Mouse (Mus musculus) regulatory T cell (primary cell): ENCODE results near the gene Dnaic2.

Source experiments
- in situ Hi-C: fragments of 300-600 bp; cut with MboI, MseI; formaldehyde crosslinking; loops from one replicate; pipeline ENCODE4 v1.15.1; 2025; ENCODE audit warnings: high pct_unique_total_duplicates

The Dnaic2 gene

DNA sequence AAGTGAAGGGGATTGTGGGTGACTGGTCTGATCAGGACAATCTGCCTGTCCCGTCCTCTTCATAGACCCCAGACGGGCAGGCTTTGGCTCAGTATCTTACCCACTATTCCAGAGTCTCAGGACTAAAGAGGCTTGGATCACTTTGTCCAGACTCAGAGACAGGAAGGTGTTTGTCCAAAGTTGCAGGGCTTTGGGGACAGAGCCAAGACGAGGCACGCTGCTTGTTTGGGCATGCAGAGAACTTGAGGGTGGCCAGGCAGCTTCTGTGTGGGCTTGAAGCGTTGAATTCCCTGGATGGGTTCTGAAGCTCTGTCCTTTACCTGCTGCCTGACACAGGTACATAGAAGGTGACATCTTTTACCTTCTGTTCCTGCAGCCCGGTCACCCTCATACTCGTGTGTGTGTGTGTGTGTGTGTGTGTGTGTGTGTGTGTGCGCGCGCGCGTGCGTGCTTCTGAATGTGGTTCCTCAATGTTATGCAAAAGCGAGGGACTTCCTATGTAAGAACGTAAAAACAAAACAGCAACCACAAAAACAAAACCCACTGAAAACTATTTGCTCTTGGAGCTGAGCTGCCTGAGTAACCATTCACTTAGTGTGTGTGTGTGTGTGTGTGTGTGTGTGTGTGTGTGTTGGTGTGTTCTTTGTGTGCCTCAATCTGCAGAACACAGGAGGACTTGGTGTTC is 24.8 kb upstream of the Dnaic2 start:
- in situ Hi-C loops = no loop called here

DNA sequence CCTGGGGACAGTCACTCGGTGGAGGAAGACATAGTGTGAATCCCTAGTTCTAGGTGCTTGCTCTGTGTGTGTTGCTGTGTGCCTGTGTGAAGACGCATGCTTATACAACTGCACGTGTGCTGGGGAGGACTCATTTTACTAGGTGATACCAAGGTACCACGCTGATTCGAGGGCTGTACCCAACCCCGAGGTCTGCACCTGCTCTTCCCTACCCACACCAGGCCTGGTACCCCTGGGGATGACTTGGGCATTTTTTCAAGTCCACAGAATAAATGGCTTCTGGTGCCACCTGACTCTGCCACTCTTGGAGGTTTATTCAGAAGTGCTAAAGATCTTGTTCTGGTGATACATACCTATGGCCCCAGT is 24.2 kb upstream of the Dnaic2 start:
- in situ Hi-C loops = no loop called here

DNA sequence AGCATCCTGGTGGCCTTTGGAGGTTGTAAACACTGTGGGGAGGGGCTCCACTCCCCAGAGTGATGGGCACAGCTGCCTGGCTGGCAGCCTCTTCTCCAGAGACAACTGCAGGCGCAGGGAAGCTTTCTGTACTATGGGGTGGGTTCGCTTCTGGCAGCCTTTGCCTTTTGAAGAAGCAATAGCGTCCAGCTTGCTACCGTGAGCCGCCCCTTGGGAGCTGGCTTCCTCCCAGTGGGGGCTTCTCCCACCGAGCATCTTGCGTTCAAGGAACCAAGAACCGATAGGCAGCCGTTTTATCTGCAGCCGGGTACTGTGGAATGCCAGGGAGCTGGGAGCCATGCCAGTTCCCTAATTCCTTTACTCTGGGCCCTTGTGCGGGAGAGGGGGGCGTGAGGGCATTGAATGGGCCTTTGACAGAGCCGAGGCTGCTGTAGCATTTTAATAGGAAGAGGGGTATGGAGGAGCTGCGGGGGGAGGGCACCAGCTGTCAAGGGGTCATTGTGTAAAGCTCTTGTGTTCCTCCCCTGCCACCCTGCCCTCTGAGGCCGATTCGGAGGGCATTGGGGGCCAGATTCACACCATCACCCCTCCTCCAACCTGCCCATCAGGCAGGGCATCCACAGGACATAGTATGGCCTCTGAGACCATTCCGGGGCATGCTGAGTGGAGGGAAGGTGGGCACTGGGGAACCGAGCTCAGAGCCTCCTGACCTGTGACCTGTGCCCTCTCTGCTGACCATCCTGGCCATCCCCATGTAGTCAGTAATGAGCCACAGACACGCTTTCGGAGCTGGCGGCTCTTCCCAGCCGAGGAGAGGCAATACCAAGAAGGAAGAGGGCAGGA is 22.9 kb upstream of the Dnaic2 start:
- in situ Hi-C loops = no loop called here

DNA sequence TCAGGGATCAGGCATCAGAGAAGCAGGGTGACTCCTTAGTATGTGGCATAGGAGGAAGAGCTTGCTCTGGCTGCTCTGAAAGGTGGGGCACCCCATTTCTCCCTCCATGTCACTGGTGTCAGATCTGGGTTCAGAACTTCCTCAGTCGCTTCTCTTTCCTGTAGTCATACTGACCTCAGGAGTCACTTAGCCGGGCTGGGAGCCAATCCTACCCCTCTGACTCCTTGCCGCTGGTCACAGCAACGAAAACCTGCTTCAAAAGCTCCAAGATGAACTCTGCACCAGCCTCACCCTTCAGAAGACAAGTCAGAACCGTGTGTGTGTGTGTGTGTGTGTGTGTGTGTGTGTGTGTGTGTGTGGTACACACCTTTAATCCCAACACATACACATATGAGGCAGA is 20.9 kb upstream of the Dnaic2 start:
- in situ Hi-C loops = no loop called here

DNA sequence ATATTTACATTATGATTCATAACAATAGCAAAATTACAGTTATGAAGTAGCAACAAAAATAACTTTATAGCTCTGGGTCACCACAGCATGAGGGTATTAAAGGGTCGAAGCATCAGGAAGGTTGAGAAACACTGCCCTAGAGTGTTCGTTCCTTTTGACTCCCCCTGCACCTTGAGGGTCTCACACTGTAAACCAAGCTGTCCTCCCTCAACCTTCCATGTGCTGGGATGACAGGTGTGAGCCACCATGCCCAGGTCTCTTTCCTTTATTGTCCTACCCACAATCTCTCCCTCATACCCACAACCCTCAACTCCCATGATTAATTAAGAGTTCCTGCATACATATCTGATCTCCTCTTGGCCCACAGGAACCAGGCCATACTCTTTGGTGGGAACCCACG is 15.8 kb upstream of the Dnaic2 start:
- in situ Hi-C loops = no loop called here

DNA sequence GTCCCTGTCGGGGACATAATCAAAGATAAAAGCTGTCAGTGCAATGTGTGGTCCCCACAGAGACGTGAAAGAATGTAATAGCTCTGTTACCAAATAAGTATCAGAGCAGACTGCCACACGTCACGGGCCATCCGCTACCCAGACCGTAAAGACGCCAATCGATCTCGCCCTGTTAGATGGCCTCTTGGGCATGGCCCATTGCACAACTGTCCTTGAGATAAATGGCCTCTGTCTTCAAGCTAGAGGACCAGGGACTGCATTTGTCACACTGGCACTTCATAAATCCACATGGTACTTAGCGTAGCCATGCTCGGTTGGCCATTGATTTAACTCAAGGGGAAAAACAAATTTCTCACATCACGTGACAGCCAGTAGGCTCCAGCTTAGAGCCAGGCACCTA is 15.3 kb upstream of the Dnaic2 start:
- in situ Hi-C loops = no loop called here

DNA sequence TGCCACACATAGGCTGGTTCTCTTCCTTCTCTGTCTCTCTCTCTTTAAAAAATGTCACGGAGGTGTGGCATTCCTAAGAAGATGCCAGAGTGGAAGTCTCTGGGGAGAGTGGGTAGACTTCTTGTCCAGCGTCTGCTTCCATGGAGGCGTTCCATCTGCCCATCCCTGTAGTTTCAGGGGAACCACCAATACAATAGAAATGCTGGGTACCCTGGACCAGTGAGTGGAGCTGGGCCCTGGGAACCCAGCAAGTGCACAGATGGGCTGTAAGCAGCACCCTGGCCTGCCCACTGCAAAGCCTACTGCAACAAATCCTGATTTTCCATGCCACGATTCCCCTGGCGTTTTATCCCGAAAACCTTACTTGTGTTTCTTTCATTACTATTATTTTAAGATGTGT is 12.7 kb upstream of the Dnaic2 start:
- in situ Hi-C loops = no loop called here

DNA sequence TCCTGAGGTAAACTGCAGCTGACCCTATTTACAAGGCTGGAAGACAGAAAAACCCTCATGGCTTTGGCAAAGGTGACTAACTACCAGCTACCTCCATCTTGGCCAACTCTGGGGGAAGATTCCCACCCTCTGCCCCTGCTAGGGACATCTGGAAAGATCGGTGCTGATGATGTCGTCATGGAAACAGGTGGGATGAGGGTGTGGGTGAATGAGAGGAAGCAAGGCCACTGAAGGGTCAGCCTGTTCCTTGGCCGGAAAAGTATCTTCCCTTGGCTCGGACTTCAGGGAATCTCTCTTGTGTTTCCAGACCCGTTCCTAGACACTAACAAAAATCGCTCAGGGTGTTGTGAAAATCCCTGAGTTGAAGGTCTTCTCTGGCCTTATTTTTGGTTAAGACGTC is 11.7 kb upstream of the Dnaic2 start:
- in situ Hi-C loops = no loop called here

DNA sequence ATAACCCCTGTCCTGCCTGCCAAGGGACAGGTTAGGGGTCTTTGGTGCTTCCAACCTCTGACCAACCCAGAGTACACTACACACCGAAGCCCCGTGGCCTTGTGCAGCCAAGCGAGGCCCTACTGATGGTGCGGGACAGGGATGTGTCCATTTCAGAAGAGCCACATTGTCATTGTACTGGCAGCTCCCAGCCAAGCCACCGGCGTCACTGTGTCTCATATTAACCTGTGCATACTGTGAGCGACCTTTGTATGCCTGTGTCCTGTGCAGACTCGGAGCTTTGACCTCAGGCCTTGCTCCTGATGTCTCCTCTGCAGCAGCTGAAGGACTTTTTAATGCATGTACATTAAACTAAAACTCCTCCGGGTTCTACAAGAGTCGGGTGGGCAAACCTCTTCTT is 6.7 kb upstream of the Dnaic2 start:
- in situ Hi-C loops = no loop called here

DNA sequence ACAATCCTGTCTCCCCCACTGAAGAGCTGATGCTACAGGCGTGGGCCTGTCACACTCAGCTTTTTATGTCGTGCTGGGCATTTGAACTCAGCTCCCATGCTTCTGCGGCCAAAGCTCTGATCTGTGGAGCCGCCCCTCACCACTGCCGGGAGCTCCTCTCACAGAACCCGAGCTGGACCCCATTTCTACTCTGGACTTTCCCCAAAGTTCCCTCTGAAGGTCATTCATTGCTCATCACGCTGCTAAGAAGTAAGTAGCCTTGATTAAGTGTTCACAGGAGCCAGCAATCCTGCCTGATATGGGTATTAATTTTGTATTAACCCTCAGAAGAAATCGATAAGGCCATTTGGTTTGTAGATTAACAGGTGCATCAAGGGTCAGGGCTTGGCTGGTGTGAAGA is 4.8 kb upstream of the Dnaic2 start:
- in situ Hi-C loops = no loop called here

DNA sequence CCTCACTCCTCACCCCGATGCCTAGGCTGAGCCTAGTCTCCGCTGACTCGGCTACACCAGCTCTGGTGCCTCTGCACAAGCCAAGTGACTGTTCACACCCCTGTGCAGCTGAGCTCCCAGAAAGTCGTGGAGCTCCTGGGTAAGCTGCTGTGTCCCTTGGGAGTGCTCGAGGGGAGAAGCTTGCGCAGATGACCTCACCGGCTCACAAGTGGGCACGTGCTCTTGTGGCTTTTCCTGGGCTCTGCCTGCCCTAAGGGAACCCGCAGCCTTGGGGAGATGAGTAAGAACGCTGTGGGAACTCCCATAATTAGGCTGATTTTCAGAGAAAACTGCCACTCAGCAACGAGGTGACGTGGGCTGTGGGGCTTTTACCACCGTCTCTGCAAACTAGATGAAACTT is 4.2 kb upstream of the Dnaic2 start:
- in situ Hi-C loops = no loop called here

DNA sequence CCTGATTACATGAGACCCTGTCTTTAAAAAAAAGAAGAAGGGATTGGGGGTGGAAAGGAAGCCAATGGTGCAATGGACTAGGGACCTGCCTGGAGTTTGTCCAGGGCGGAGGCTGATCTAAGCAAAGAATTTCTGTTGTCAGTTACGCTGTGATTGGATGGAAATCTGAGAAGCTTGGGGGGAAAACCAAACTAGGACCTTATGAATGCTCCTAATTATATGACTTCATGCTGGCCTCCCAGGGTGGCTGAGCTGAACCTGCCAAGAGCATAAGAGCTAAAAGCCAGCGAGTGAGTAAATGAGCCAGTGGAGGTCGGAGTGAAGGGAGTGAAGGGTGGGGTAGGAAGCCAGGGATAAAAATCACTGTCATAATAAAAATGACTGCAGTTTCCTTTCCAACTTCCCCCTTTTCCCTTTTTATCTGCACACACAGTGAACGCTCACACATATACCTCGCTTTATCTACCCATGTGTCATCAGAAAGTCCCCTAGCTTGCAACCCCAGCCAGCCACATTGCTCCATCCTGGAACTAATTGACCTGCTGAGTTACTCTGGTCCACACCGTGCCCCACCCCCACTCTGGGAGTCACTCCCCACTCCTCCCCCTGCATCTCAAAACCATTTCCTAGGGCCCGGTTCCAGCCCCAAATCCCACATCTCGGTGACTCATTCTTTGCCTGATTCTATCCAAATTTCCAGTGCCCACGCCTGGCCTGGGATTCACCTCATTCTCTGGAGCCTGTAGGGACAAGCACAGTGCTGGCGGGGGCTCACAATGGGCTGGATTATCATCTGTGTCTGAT is 2.2 kb upstream of the Dnaic2 start:
- in situ Hi-C loops = no loop called here

DNA sequence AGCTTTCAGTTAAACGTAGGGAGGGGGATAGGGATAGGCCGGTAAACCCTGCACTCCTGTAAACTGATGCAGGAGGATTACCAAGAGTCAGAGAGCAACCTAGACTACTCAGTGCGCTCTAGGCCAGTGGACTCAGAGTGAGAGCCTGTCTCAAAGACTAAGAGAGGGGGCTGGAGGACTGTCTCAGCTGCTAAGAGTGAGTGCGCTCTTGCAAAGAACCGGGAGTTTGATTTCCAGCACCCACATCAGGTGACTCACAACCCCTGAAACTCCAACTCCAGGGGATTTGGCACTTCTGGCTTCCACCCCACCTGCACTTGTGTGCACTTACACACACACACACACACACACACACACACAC is 598 bp downstream of the Dnaic2 start:
- in situ Hi-C loops = no loop called here

DNA sequence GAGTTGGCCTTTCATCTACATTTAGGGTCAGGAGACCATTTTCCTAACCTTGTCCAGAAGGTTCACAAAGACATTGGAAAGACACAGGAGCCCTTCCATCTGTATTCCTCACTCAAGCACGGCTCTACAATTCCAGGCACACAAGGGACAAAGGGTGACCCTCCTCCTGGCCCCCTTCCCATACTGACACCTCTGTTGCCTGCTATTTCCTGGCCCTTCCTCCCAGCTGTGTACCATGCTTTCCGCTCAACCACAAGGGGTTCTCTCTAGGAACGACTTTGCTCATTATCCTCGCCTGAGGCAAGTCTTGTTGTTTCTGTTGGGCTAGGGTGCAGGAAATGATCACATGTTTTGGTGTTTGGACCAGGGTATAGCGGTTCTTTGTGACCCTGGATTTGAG is 1.1 kb downstream of the Dnaic2 start:
- in situ Hi-C loops = no loop called here

DNA sequence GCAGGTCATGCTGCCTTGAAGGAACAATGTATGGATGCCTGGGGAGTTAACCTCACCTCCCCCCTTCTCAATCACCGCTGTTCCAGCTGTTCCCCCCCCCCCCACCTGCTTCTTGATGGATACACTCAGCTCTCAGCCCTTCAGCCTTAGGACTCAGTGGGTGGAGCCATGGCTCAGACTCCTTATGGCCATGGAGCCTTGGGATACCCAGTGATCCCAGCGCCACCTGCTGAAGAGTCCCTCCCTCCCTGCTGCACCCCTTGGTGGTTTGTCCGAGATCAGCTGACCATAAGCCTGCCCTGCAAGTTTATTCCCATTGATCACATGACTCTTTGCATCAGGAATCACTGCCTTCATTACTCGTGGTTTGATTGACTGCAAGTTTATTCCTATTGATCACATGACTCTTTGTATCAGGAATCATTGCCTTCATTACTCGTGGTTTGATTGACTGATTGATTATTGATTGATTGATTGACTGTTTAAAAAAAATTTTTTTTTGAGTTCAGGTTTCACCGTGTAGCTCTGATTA is 2.7 kb downstream of the Dnaic2 start:
- in situ Hi-C loops = no loop called here

DNA sequence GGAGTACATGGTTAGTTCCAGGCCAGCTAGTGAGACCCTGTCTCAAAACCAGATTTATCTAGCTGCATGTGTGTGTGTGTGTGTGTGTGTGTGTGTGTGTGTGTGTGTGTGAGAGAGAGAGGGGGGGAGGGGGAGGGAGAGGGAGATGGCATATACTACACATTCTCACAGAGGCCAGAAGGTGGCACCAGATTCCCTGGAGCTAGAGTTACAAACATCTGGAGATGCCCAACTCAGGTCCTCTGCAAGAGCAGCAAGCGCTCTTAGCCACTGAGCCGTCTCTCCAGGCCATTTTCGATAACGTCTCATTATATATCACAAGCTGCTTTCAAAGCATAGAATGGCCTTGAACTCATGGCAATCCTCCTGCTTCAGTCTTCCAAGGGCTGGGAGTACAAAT is 4.5 kb downstream of the Dnaic2 start:
- in situ Hi-C loops = no loop called here

DNA sequence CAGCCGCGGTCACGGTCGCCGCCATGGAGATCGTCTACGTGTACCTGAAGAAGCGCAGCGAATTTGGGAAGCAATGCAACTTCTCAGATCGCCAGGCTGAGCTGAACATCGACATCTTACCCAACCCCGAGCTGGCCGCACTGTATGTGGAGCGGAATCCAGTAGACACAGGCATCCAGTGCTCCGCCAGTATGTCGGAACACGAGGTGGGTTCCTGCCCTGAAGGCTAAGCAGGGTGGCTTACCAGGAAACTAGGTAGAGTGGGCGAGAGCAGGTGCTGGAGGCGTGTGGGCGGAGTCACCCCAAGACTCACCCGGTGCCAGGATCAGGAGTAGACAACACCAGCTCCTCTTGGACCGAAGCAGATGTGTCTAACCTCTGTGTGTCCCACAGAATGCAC is 5.7 kb downstream of the Dnaic2 start:
- in situ Hi-C loops = no loop called here

DNA sequence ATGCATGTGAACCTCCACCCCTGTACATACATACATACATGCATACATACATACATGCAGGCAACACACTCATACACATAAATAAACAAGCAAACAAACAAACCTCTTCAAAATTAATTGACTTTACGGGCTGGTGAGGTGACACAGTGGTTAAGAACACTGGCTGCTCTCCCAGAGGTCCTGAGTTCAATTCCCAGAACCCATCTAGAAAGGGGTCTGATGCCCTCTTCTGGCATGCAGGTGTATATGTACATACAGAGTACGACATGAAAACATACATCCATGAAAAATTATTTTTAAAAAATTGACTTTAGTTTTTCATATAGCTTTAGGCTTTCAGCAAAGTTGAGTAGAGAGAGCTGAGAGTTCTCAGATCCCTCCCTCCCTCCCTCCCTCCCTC is 8.9 kb downstream of the Dnaic2 start:
- in situ Hi-C loops = no loop called here

DNA sequence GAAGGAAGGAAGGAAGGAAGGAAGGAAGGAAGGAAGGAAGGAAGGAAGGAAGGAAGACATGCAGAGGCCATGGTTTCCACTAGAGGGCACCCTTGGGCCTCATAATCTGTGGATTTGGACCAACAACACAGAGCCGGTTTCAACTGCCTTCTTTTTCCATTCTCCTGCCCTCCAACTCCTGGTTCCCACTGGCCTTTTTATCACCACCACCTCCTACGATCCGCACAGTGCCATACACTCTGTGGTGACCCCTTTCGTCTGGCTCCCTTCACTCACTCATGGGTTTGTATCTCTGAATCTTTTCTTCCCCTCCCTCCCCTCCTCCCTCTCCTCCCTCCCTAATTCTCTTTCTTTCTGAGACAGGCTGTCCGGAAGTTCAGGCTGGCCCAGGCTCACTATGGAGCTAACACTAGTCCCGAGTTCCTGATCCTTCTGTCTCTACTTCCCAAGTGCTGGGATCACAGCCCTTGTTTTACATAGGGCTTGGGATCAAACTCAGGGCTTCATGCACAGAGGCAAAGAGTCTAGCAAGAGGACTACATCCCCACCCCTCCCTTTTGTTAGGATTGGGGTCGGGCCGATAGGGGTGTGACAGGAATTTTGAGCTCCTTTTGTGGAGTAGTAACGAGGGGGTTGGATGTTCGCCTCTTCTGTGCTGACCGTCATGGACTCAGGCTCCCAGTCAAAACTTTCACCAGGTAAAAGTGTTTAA is 9.9 kb downstream of the Dnaic2 start:
- in situ Hi-C loops = no loop called here

DNA sequence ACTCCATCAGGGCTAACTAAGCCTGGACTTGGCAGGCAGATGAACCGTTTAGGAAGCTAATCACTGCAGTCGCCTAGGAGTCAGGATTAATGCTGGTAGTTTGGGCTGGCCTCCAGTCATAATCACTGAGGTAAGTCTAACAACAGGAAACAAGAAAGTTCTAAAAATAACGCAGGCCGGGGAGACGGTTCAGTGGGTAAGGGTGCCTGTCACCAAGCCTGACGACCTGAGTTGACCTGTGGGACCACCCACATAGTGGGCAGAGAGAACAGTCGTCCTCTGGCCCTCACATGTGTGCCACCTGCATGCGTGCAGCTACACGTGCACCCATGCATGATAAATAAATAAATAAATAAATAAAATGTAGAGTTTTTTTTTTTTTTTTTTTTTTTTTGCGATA is 13.4 kb downstream of the Dnaic2 start:
- in situ Hi-C loops = no loop called here

DNA sequence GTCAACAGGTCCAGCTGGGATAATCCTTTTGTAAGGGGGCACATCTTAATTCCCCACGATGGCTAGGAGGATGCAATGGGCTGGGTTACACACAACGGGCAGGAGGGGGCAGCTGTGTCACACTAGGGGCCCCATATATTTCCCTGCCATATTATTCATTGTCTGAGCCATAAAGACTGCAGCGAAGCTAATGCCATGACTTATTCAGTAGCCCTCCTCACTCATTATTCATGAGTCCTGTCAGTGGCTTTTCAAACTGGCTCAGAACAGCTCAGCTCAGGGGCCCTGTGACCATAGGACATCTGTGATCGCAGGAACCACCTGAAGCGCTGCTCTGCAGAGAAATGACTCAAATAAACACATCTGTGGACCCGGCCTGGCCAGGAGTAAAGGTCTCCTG is 14.2 kb downstream of the Dnaic2 start:
- in situ Hi-C loops = no loop called here

DNA sequence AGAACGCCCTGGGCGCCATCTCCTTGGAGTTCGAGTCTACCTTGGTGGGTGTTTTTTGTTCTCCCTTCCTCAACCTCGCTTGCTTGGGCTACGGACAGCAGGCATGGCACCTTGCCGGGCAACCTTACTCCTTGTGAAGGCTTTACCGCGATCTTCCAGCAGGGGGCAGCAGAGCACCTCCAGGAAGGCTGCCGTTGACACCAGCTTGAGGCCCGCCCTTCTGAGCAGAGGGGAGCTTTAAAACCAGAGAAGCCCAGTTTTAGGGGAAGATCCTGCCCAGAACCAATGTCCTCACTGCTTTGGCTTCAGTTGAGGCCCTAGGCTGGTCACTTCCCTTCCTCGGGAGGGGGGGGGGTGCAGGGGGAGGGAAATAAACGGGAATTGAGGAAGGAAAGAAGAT is 17.9 kb downstream of the Dnaic2 start:
- in situ Hi-C loops = loop anchor here (5.0 kb wide), 1 partner anchor 42 kb away; no protein-coding TSS in a partner anchor
